Mouse (Mus musculus): ENCODE data around the gene Kifc5b.

- TF ChIP-seq CTCF (conservative IDR thresholded peaks at IDR 0.05; ENCODE audit: low read length) (no peak), POU5F1 (IDR thresholded peaks at IDR 0.05; ENCODE audit: borderline replicate concordance, low read length) (no peak), NANOG (IDR thresholded peaks at IDR 0.05; ENCODE audit: borderline replicate concordance, low read length) (no peak)
Measured at GRCm38 (mm10) chr17:26949866-26950265, 33.0 kb downstream of the Kifc5b start.
